Mouse (Mus musculus) gastrocnemius, postnatal 10 days (tissue): ENCODE data around the gene Miga2. TPM values are rescaled to one million over a fixed set of nuclear protein-coding genes. Genes with fewer than 3 reads are reported as not detected.
"Not testable (repeated sequence)": the region's sequence is repeated elsewhere in the genome, so short reads cannot be mapped to it uniquely, and the experiment has no call there.

Experiments
- DNase-seq: peaks from one replicate; pipeline ENCODE4 v3.0.0; 2021; ENCODE audit warnings: mixed read lengths
- total RNA-seq, 2 experiments: library from RNA; stranded (reverse); gene quantifications; 2 replicates each; pipeline ENCODE4 v1.2.3; 2021

Gene Miga2
- total RNA-seq, 2 experiments from 2014 or later, result 19.4 to 31.1 TPM

- DNase-seq, result no peak
Measured at GRCm38 (mm10) chr2:30395757-30396156, 31.7 kb downstream of the Miga2 start.

DNA sequence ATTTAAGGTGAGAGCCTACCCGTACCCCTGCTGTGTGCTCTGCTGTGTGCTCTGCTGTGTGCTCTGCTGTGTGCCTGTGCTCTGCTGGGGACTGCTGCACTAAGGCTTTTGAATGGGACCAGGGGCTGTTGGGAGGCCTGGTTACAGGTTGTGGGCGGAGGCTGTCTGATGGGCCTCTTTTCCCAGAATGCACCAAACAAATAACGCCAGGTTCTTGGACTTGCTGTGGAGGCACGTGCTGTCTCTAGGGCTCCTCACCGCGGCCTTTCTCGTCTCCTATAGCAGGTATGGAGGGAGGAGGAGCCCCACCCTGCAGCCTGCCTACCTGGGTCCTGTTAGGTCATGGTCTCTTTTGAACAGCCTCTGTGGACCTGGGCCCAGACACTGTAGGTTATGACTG is 32.2 kb downstream of the Miga2 start:
- DNase-seq, result no peak

DNA sequence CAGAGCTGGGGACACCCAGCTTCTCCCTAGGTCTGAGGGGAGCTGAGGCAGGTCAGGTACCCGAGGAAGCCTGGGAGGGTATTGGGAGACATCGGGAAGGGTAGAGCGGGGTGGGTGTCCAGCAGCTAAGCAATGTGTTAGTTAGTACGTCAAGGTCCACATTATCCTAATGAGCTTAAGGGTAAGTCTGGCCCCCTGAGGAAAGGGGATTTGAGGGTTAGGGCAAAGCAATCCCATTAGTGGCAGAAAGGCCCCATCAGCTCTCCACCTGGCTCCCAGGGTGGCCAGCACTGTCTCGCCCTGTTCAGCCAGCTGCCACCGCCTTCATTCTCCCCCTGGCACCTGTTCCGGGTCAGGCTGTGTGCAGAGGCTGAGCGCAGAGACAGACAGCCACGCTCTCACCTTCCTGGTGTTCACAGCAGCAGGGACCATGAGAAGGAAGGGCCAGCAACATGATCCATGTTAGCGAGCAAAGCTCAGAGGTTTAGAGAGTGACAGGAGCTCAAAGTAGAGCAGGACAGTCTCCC is 34.0 kb downstream of the Miga2 start:
- DNase-seq, result no peak

- no peak for DNase-seq
Measured at GRCm38 (mm10) chr2:30399191-30400171, 35.4 kb downstream of the Miga2 start.

DNA sequence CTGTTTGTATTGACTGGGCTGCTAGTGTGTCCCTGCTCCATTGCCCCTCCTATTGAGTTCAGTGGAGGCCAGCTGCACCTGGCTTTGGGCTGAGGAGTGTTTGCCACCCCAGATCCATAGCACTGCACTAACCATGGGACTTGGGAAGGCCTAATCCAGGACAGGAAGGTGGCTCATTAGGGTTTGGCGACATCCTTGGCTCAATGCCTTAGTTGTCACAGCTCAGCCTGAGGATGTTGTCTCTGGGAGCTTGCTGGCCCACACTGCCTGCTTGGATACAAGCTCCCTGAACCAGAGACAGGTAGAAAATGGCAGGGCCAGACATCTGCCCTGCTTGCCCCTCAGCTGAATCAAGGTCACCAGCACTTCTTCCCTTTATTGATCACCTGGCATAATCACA is 37.5 kb downstream of the Miga2 start:
- DNase-seq, result no peak

GRCm38 (mm10) chr2:30402351-30402826 is 38.4 kb downstream of the Miga2 start:
- DNase-seq, result peak; percentile 64

DNA sequence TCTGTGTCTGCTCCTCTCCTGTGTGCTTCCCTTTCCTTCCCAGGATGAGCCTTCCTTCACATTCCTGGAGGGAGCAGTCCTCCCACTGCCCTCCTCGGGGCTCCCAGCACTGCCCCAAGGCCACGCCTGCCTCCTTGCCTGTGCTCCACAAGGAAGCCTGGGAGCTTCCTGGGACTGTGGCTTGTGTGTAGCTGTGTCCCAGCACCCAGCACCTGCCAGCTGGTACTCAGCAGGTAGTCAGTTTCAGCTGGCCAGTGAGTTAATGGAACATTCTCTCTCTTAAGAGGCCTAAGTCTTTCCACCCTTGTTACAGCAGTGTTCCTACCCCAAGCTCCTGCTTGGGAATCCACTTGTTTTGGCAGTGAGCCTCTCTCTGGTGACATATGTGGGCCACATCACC is 38.8 kb downstream of the Miga2 start:
- no peak for DNase-seq

- DNase-seq, result no peak
Measured at GRCm38 (mm10) chr2:30403870-30404269, 39.8 kb downstream of the Miga2 start.

DNA sequence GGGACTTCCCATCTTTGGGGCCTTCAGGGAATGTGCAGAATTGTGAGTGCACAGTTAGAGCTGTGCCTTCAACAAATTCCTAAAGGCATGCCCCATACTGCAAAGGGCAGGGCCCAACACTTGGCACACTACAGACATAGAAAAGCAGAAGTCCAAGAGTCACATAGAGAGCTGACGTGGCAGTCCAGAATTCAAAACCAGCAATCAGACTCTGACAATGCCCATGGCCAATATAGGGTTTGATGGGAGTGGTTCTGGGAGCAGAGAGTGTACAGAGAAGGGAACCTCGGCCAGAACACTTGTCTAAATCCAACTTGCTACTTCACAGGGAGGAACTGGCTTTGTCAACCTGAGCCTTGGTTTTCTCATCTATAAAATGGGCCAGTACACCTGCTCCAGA is 43.2 kb downstream of the Miga2 start:
- no peak for DNase-seq

DNA sequence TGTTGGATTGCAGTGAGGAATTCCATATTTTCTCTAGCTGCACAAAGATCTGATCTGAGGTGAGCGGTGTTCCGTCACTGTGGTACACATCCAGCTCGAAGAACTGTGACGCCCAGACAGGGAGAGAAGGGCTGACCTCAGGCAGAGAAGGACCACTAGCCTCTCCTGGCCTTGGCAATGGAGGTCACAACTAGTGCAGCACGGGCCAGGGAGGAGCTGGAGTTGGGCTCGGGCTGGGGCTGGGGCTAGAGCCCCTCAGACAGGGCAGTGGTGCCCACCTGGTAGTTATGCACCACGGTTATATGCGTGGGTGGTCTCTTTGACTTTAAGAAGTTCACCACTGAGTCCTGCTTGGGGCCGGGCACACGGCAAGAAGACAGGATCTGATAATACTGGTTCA is 43.7 kb downstream of the Miga2 start:
- no peak for DNase-seq

DNA sequence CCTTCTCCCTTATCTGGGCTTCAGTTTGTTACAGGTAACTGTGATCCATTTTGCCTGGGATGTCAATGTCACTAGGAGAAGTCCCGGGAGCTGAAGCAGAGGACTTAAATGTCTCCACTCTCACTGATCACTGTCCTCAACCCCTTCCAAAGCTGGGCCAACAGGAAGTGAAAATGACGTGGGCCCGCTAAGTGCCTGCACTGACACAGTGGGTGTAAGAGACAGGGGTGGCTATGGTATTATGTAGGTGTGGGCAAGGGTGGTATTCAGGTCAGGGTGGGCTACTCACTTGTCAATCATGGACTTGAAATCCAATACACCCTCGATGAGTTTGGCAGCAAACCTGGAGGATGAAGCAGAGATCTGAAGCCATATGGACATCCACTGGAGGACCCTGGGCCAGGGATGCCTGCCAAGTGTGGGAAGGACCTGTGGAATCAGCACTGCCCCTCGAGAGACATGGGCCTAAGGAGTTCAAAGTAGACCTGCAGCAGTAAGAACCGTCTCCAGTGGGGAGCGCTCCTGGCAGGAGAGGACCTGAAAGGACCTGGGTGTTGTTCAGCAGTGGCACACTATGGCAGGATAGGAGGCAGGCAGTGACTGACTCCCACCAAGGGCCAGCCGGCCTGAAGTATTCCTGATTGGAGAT is 44.5 kb downstream of the Miga2 start:
- no peak for DNase-seq

DNA sequence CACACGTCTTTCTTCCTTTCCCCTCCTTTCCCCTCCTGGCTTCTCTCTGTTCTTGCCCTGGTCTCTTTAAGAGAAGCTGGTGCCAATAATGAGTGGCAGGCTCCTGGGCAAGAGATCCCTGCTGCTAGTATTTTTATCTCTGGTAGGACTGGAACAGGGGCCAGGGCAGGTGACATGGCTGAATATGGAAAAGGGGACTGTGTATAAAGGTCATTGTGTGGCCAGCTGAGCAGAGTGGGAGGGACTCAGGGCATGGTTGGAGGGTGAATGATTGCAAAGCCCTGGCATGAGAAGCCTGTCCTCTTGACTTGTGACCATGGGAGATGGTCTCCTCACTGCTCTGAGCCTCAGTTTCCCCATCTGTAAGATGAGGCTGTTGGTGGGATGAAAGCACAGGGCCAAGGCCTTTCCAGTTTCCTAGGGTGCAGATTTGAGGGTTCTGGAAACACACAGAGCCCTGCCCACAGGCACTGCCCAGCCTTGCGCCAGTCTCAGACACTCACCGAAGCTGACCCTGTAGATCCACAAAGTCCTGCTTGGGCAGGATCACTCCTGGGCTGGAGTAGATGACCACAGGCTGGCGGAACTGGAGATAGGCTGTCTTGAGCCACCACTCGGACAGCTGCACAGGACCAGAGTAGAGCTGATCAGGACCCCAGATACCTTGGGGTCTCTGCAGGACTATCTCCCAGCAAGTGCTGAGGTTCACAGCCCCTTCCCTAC is 45.6 kb downstream of the Miga2 start:
- no peak for DNase-seq

GRCm38 (mm10) chr2:30413038-30413973 is 49.3 kb downstream of the Miga2 start:
- no peak for DNase-seq

GRCm38 (mm10) chr2:30414101-30414500 is 50.1 kb downstream of the Miga2 start:
- DNase-seq, result no peak

DNA sequence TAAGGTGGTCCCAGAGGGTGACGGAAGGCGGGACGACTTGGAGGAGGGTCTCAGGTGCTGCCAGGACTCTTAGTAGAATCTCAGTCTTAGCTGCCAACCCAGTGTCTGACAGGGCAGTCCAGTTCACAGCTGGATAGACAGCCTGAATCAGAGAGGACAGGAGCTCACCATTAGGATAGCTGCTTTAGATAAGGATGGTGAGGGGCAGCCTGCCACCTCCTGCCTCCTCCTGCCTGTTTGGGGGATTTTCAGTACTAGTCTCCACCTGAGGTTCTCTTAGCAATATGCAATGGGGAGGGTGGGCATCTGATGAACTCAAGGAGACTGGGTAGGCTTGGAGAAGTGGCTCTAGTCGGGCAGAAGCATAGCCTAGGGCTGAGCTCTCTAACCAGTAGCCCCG is 50.6 kb downstream of the Miga2 start:
- DNase-seq, result no peak

DNA sequence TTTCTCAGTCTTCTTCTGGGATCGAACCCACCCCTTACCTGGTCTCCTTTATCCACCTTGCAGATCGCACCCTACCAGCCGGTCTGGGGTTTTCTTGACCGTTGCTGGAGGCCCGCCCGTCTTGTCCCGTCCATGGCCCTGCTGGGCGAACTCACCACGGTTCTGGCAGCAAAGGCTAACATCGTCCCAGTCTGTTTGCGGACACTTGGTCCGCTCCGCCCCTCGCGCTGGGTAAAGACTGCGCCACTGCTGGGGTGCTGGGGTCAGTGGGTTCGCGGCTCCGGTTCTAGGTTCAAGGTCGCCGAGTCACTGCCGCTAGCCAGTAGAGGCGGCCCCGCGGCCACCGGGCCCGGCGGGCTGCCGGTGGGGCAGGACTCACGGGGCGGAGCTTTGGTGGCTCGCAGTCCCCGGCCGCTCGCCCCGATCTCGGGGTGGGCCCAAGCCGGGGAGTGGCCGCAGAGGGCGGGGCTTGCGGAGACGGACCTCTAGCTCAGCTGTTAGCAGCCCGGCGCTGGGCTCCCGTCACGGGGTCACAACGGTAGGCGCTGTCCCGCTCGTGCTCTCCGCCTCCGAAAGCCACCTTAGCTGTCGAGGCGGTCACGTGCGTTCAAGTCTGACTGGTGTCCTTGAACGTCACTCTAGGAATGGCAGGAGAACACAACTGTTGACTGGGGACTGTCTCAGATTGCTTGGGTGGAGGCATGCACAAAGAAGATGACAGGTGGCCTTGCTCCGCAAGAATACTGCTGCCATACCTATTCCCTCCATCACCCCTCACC is 51.3 kb downstream of the Miga2 start, which contains the start of gene Crat:
Crat (minus strand) TSS at position 657 of the 779 bp plus-strand sequence.
- peak; percentile 93 for DNase-seq

GRCm38 (mm10) chr2:30415936-30416648 is 52.1 kb downstream of the Miga2 start, which contains the start of gene Ptpa:
Gene Ptpa (plus strand): TSS chr2:30416039.
- DNase-seq, result peak; percentile 95

- DNase-seq, result no peak
Measured at GRCm38 (mm10) chr2:30416649-30416965, 52.6 kb downstream of the Miga2 start.

DNA sequence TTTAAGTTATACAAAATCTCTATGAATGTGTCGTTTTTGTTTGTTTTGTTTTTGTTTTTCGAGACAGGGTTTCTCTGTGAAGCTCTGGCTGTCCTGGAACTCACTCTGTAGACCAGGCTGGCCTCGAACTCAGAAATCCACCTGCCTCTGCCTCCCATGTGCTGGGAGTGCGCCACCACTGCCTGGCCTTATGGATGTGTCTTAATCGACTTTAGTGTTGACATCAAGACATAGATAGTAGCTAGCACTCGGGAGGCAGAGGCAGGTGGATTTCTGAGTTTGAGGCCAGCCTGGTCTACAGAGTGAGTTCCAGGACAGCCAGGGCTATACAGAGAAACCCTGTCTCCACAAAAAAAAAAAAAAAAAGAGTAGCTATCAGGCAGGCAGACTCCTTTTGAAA is 53.1 kb downstream of the Miga2 start:
- DNase-seq, result not testable (repeated sequence)
